Mouse (Mus musculus): ENCODE data around the gene Col27a1. TPM values are rescaled to one million over a fixed set of nuclear protein-coding genes. Genes with fewer than 3 reads are reported as not detected.

Gene Col27a1
- total RNA-seq, 2 experiments from 2014 or later, result 17.5 to 19.5 TPM

GRCm38 (mm10) chr4:63307175-63308062 lies 93.6 kb downstream of the Col27a1 start:
- DNase-seq (ENCODE audit: low spot score in 2 of 2), result peak; percentile 86 to 92

- DNase-seq (ENCODE audit: low spot score in 2 of 2), result peak in 1 of 2 experiments; percentile 34
Measured at GRCm38 (mm10) chr4:63308316-63308715, 94.5 kb downstream of the Col27a1 start.

GRCm38 (mm10) chr4:63310247-63310855 lies 96.5 kb downstream of the Col27a1 start:
- DNase-seq (ENCODE audit: low spot score in 2 of 2), result no peak

- no peak for DNase-seq (ENCODE audit: low spot score in 2 of 2)
Measured at GRCm38 (mm10) chr4:63311426-63311825, 97.6 kb downstream of the Col27a1 start.

GRCm38 (mm10) chr4:63314063-63314462 lies 100.3 kb downstream of the Col27a1 start:
- DNase-seq (ENCODE audit: low spot score in 2 of 2), result no peak

GRCm38 (mm10) chr4:63316076-63316746 lies 102.4 kb downstream of the Col27a1 start:
- peak in 1 of 2 experiments; percentile 67 for DNase-seq (ENCODE audit: low spot score in 2 of 2)

- DNase-seq (ENCODE audit: low spot score in 2 of 2), result peak; percentile 65 to 76
Measured at GRCm38 (mm10) chr4:63319566-63319965, 105.8 kb downstream of the Col27a1 start.

GRCm38 (mm10) chr4:63323275-63323815 lies 109.5 kb downstream of the Col27a1 start:
- DNase-seq (ENCODE audit: low spot score in 2 of 2), result no peak

GRCm38 (mm10) chr4:63333403-63333802 lies 119.6 kb downstream of the Col27a1 start:
- DNase-seq (ENCODE audit: low spot score in 2 of 2), result no peak

- DNase-seq (ENCODE audit: low spot score in 2 of 2), result no peak
Measured at GRCm38 (mm10) chr4:63338414-63339076, 124.7 kb downstream of the Col27a1 start.

- DNase-seq (ENCODE audit: low spot score in 2 of 2), result no peak
Measured at GRCm38 (mm10) chr4:63342491-63342890, 128.7 kb downstream of the Col27a1 start.

GRCm38 (mm10) chr4:63343608-63344007 lies 129.8 kb downstream of the Col27a1 start:
- DNase-seq (ENCODE audit: low spot score in 2 of 2), result no peak

GRCm38 (mm10) chr4:63344295-63344694 lies 130.5 kb downstream of the Col27a1 start, which contains the start of gene Orm1:
Orm1 (plus strand) TSS chr4:63344560.
- DNase-seq (ENCODE audit: low spot score in 2 of 2), result no peak

GRCm38 (mm10) chr4:63345261-63345660 lies 131.5 kb downstream of the Col27a1 start:
- no peak for DNase-seq (ENCODE audit: low spot score in 2 of 2)

GRCm38 (mm10) chr4:63346659-63347058 lies 132.9 kb downstream of the Col27a1 start:
- DNase-seq (ENCODE audit: low spot score in 2 of 2), result no peak

- no peak for DNase-seq (ENCODE audit: low spot score in 2 of 2)
Measured at GRCm38 (mm10) chr4:63348524-63348923, 134.7 kb downstream of the Col27a1 start.

GRCm38 (mm10) chr4:63355877-63356665 lies 142.3 kb downstream of the Col27a1 start, which contains the start of gene Orm3:
Orm3 (plus strand) TSS chr4:63356162.
- DNase-seq (ENCODE audit: low spot score in 2 of 2), result no peak

- no peak for DNase-seq (ENCODE audit: low spot score in 2 of 2)
Measured at GRCm38 (mm10) chr4:63356981-63357570, 143.3 kb downstream of the Col27a1 start.

- no peak for DNase-seq (ENCODE audit: low spot score in 2 of 2)
Measured at GRCm38 (mm10) chr4:63359861-63360260, 146.1 kb downstream of the Col27a1 start.

GRCm38 (mm10) chr4:63362150-63362549 lies 148.3 kb downstream of the Col27a1 start, which contains the start of gene Orm2:
Orm2 (plus strand) TSS chr4:63362449.
- DNase-seq (ENCODE audit: low spot score in 2 of 2), result no peak

Data from gastrocnemius, postnatal 4 days (tissue).